Mouse (Mus musculus) C2C12 (cell line): ENCODE measurements around the gene Aldh1l1.

Experiments used
- CEBPB ChIP-seq: IDR thresholded peaks from one replicate; pipeline ENCODE4 v1.6.1; 2011; ENCODE audit warnings: low read depth, mild to moderate bottlenecking, control low read depth, moderate library complexity
- CTCF ChIP-seq: IDR thresholded peaks from one replicate; pipeline ENCODE4 v1.5.1; 2011; ENCODE audit not compliant: control insufficient read depth, insufficient read depth, insufficient read length
- FOSL1 ChIP-seq: IDR thresholded peaks from one replicate; pipeline ENCODE4 v1.8.0; 2011; ENCODE audit warnings: mild to moderate bottlenecking, low read length; ENCODE audit not compliant: poor library complexity, insufficient read depth, severe bottlenecking
- MAX ChIP-seq: IDR thresholded peaks from one replicate; pipeline ENCODE4 v1.6.1; 2011; ENCODE audit warnings: mild to moderate bottlenecking, control low read depth
- MYOD1 ChIP-seq: IDR thresholded peaks from one replicate; pipeline ENCODE4 v1.6.1; 2011; ENCODE audit warnings: low read depth; ENCODE audit not compliant: control insufficient read depth, insufficient read length
- MYOG ChIP-seq: IDR thresholded peaks from one replicate; pipeline ENCODE4 v1.6.1; 2011; ENCODE audit not compliant: control insufficient read depth, insufficient read length; ENCODE audit errors: extremely low read depth
- USF1 ChIP-seq: IDR thresholded peaks from one replicate; pipeline ENCODE4 v1.6.1; 2011; ENCODE audit warnings: low read depth, mild to moderate bottlenecking, control low read depth, moderate library complexity

GRCm38 (mm10) chr6:90624184-90624583 is 138.0 kb downstream of the Aldh1l1 start:
- TF ChIP-seq CTCF (no peak), MYOG (no peak), CEBPB (no peak), MAX (no peak), USF1 (no peak), MYOD1 (no peak), FOSL1 (no peak)
